Mouse (Mus musculus) brain, embryonic 14.5 days (tissue): ENCODE measurements around the gene Dab2ip.

Source experiments
- CTCF ChIP-seq: fragments of 200-500 bp; IDR thresholded peaks from 2 replicates; pipeline ENCODE4 v1.5.1; 2012; ENCODE audit warnings: inconsistent platforms, mild to moderate bottlenecking, moderate library complexity, borderline replicate concordance; ENCODE audit not compliant: insufficient read depth, insufficient read length; ENCODE audit errors: extremely low read depth
- POLR2A ChIP-seq: fragments of 200-500 bp; IDR thresholded peaks from 2 replicates; pipeline ENCODE4 v1.6.1; 2012; ENCODE audit warnings: mild to moderate bottlenecking, inconsistent platforms, borderline replicate concordance; ENCODE audit not compliant: poor library complexity, insufficient read depth, insufficient read length, severe bottlenecking; ENCODE audit errors: extremely low read depth

GRCm38 (mm10) chr2:35659578-35660194 is 101.6 kb downstream of the Dab2ip start:
- TF ChIP-seq CTCF: no peak
- TF ChIP-seq POLR2A: no peak
